In genomic region chr1:191403074-191403473, GRCm38 (mm10) we compare ENCODE assay signal across 8 mouse cellular contexts. TPM values are rescaled to one million over a fixed set of nuclear protein-coding genes. Genes with fewer than 3 reads are reported as not detected.
DNase-seq lines count a peak whose midpoint lies in the region; ATAC-seq and TF ChIP-seq lines count a peak whose summit lies in the region.

Ppp2r5a (minus strand) TSS chr1:191403272.

- no peak within 1 kb of the TSS for H3K27ac ChIP-seq in lung, embryonic 16.5 days (ENCODE audit: low read length)
- no peak within 1 kb of the TSS for H3K27ac ChIP-seq in bone marrow macrophage, adult 2 months (ENCODE audit: insufficient read depth, low read depth, low read length)
- peak within 1 kb of the TSS; percentile 23; the same call in 1 of the 2 replicates for H3K27ac ChIP-seq in small intestine, adult 2 months (ENCODE audit: insufficient read depth, low read depth, low read length)

- H3K27me3 ChIP-seq in lung, embryonic 16.5 days (ENCODE audit: control insufficient read depth, insufficient read depth, low read depth, low read length) = no peaks in the 10 kb centered on the region
- no peaks in the 10 kb centered on the region for H3K27me3 ChIP-seq in small intestine, adult 2 months (ENCODE audit: control insufficient read depth, insufficient read depth, low read length)

- no peaks in the 10 kb centered on the region for H3K36me3 ChIP-seq in lung, embryonic 16.5 days (ENCODE audit: control insufficient read depth, insufficient read depth, low read length)
- H3K36me3 ChIP-seq in small intestine, adult 2 months (ENCODE audit: control insufficient read depth, insufficient read depth, low read length) = no peaks in the 10 kb centered on the region

- H3K9me3 ChIP-seq in lung, embryonic 16.5 days (ENCODE audit: control insufficient read depth, low read length) = no peaks in the 10 kb centered on the region

- no peak within 1 kb of the TSS for H3K4me3 ChIP-seq in lung, embryonic 16.5 days (ENCODE audit: low read length)
- H3K4me3 ChIP-seq in bone marrow macrophage, adult 2 months (ENCODE audit: insufficient read depth, low read length) = no peak within 1 kb of the TSS
- no peak within 1 kb of the TSS for H3K4me3 ChIP-seq in small intestine, adult 2 months (ENCODE audit: low read depth, low read length)

- no peak within 1 kb of the TSS for H3K4me2 ChIP-seq in lung, embryonic 16.5 days (ENCODE audit: low read depth, low read length)

- no peak within 1 kb of the TSS for H3K9ac ChIP-seq in lung, embryonic 16.5 days (ENCODE audit: low read length)

- no peak for ATAC-seq in lung, embryonic 16.5 days (ENCODE audit: low read depth)

- no peak for TF ChIP-seq POLR2A in bone marrow macrophage, adult 2 months (IDR thresholded peaks at IDR 0.05; ENCODE audit: borderline replicate concordance, low read depth, low read length)
- no peak for TF ChIP-seq POLR2A in small intestine, adult 2 months (IDR thresholded peaks at IDR 0.05; ENCODE audit: low read depth, low read length)

- no peak for TF ChIP-seq CTCF in bone marrow macrophage, adult 2 months (IDR thresholded peaks at IDR 0.05; ENCODE audit: low read depth, low read length)
- TF ChIP-seq CTCF in small intestine, adult 2 months (IDR thresholded peaks at IDR 0.05; ENCODE audit: extremely low read depth, insufficient read length, insufficient replicate concordance, low read depth, low read length) = no peak

- DNase-seq in lung, postnatal 14 days = no peak
- no peak for DNase-seq in gonadal fat pad, adult 2 months (ENCODE audit: low read depth)
- no peak for DNase-seq in left cerebral cortex, adult 8-10 months (ENCODE audit: low spot score in 2 of 2)
- DNase-seq in urinary bladder, postnatal 10 days (ENCODE audit: low spot score) = no peak
- DNase-seq in kidney, adult 8-10 months = no peak

- no peaks in the 10 kb centered on the region for H3K4me1 ChIP-seq in lung, embryonic 16.5 days (replicated peaks; ENCODE audit: control insufficient read depth, insufficient read depth, low read length)
- H3K4me1 ChIP-seq in bone marrow macrophage, adult 2 months (ENCODE audit: control insufficient read depth, insufficient read depth, low read length) = no peaks in the 10 kb centered on the region
- peaks cover 18% of the 10 kb centered on the region; the same call in 1 of the 2 replicates for H3K4me1 ChIP-seq in small intestine, adult 2 months (ENCODE audit: control insufficient read depth, insufficient read depth, insufficient read length, low read length)

- WGBS in lung, embryonic 16.5 days = 41% methylated on average over 5 of the region's 5 CpGs
- 29% methylated on average over 5 of the region's 5 CpGs for WGBS in small intestine, adult 2 months

RNA-seq across cellular contexts. Expression of gene Ppp2r5a, which starts in this region (rescaled TPM):
- polyA plus RNA-seq in lung, embryonic 16.5 days (2015; fragmentation: Nextera tagmentation; extraction: Ambion mirVana) = 18.4 and 21.7 TPM in 2 replicates
- 113 and 117 TPM in 2 replicates for polyA plus RNA-seq in bone marrow macrophage, adult 2 months (2012; ENCODE audit: insufficient read depth, insufficient read length, missing spikeins)
- polyA plus RNA-seq in gonadal fat pad, adult 2 months (2012; rRNA removed) = 129 and 169 TPM in 2 replicates
- total RNA-seq in left cerebral cortex, adult 8-10 months (2022) = 10 to 100 TPM; 73.1 to 84.9 (median 78.6) TPM
- polyA plus RNA-seq in small intestine, adult 2 months (2012; rRNA removed) = 18.5 and 46.6 TPM in 2 replicates
